Mouse (Mus musculus) embryonic fibroblast, embryonic 13.5 days (primary cell): Measurements from ENCODE around the gene Fam189b.

Experiments used
- CTCF ChIP-seq: IDR thresholded peaks from 2 replicates; pipeline ENCODE4 v1.5.1; 2011; ENCODE audit warnings: mild to moderate bottlenecking, control low read depth, low read length, moderate library complexity, borderline replicate concordance; ENCODE audit not compliant: insufficient read depth
- POLR2A ChIP-seq: IDR thresholded peaks from 2 replicates; pipeline ENCODE4 v1.6.1; 2011; ENCODE audit warnings: low read depth, mild to moderate bottlenecking, control low read depth, low read length, moderate library complexity

- TF ChIP-seq POLR2A (no peak), CTCF (no peak)
Measured at GRCm38 (mm10) chr3:89163643-89164245, 19.2 kb upstream of the Fam189b start.
